Mouse (Mus musculus) stomach, postnatal 0 days (tissue): ENCODE measurements around the gene Slc24a3.

ENCODE experiments used
- CTCF ChIP-seq: IDR thresholded peaks from 2 replicates; pipeline ENCODE4 v1.5.1; 2016; ENCODE audit warnings: antibody characterized with exemption, low read depth, mild to moderate bottlenecking, moderate library complexity
- EP300 ChIP-seq: optimal IDR thresholded peaks from 2 replicates; pipeline ENCODE3; 2016; ENCODE audit warnings: antibody characterized with exemption

- TF ChIP-seq EP300, result no peak
- TF ChIP-seq CTCF, result no peak
Measured at GRCm38 (mm10) chr2:145165076-145165475, 2.5 kb upstream of the Slc24a3 start.
